Mouse (Mus musculus) midbrain, postnatal 0 days (tissue): ENCODE data around the gene Vwa5a. TPM values are rescaled to one million over a fixed set of nuclear protein-coding genes. Genes with fewer than 3 reads are reported as not detected.

ENCODE experiments used
- ATAC-seq: fragments of 200-750 bp; cut with Nextera tagmentation; 2 replicates; pipeline ENCODE4 v1.8.0; 2017; ENCODE audit warnings: moderate number of reproducible peaks, mild to moderate bottlenecking, moderate TSS enrichment, moderate library complexity; ENCODE audit not compliant: low FRiP score
- DNase-seq: peaks from one replicate; pipeline ENCODE4 v3.0.0-alpha.2; 2015; ENCODE audit warnings: low spot score
- H3K27ac ChIP-seq: fragments of 300-500 bp; sonication (generic); 2 replicates; pipeline ENCODE4 v1.5.1; 2014; ENCODE audit warnings: low read depth, mild to moderate bottlenecking, low read length, mixed read lengths
- H3K27me3 ChIP-seq: fragments of 300-500 bp; sonication (generic); 2 replicates; pipeline ENCODE4 v1.6.1; 2014; ENCODE audit warnings: low read length, control low read depth, mixed read lengths; ENCODE audit not compliant: insufficient read depth
- H3K36me3 ChIP-seq: fragments of 300-500 bp; sonication (generic); 2 replicates; pipeline ENCODE4 v1.6.1; 2014; ENCODE audit warnings: low read length, control low read depth, mixed read lengths; ENCODE audit not compliant: insufficient read depth
- H3K4me1 ChIP-seq: fragments of 300-500 bp; sonication (generic); 2 replicates; pipeline ENCODE4 v1.6.1; 2014; ENCODE audit warnings: mild to moderate bottlenecking, control low read depth, antibody characterized with exemption, low read length, mixed read lengths; ENCODE audit not compliant: insufficient read depth
- H3K4me2 ChIP-seq: fragments of 300-500 bp; sonication (generic); 2 replicates; pipeline ENCODE4 v1.6.1; 2014; ENCODE audit warnings: low read depth, mild to moderate bottlenecking, low read length, mixed read lengths; ENCODE audit not compliant: poor library complexity, severe bottlenecking
- H3K4me3 ChIP-seq: fragments of 300-500 bp; sonication (generic); 2 replicates; pipeline ENCODE4 v1.5.1; 2014; ENCODE audit warnings: low read depth, mild to moderate bottlenecking, low read length, moderate library complexity
- H3K9ac ChIP-seq: fragments of 300-500 bp; sonication (generic); replicated peaks from 2 replicates; pipeline ENCODE4 v1.6.1; 2014; ENCODE audit warnings: mild to moderate bottlenecking, low read length, moderate library complexity, mixed read lengths; ENCODE audit not compliant: poor library complexity, severe bottlenecking
- H3K9me3 ChIP-seq: fragments of 300-500 bp; sonication (generic); 2 replicates; pipeline ENCODE4 v1.6.1; 2016; ENCODE audit warnings: low read length, control low read depth
- CTCF ChIP-seq: IDR thresholded peaks from 2 replicates; pipeline ENCODE4 v1.5.1; 2016; ENCODE audit warnings: antibody characterized with exemption, mild to moderate bottlenecking
- WGBS: fragments of 180-500 bp; shearing (Covaris S2); extraction: QIAGEN DNeasy Blood & Tissue Kit; methylation state at CpG from one replicate; pipeline ENCODE4 v1.1.7; 2014; 5-methylcytosine and 5-hydroxymethylcytosine counted together
- polyA plus RNA-seq: library from polyadenylated mRNA; unstranded; fragments of >200 nt; fragmentation: Nextera tagmentation; extraction: Ambion mirVana; gene quantifications from 2 replicates; pipeline ENCODE4 v1.2.1, GENCODE M21; 2015
- total RNA-seq: library from RNA; depleted of rRNA; stranded (reverse); fragments of >200 nt; gene quantifications from 2 replicates; pipeline ENCODE4 v1.2.3, GENCODE M21; 2014; rRNA removed

Vwa5a gene
- total RNA-seq (9.9 and 11.3 TPM in 2 replicates), polyA plus RNA-seq (5.5 and 6.0 TPM in 2 replicates)

DNA sequence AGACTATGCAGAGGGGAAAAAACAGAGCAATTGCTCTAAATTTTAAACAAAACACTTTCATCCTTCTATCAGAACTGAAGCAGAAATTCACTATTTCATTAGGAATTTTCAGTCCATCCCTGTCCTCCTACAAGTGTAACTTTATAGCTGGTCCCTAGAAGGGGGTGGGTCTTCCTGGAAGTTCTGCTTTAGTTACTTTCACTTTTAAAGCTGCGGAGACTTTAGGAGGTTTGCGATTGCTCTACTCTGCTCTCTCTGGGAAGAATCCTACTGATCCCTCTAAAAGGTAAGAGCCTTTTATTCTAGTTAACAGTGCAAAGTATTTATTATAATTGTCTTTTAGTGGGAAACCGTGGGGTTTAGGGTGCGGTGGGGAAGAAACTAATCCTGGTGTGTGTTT is at the start of gene Vwa5a:
Gene Vwa5a (plus strand): TSS at position 167 of the 400 bp plus-strand sequence.
- Histone ChIP-seq H3K27me3 (no peaks in the 10 kb centered on the region), H3K4me3 (peak within 1 kb of the TSS; percentile 40), H3K9me3 (no peaks in the 10 kb centered on the region), H3K4me1 (no peaks in the 10 kb centered on the region), H3K27ac (no peak within 1 kb of the TSS), H3K36me3 (no peaks in the 10 kb centered on the region), H3K4me2 (peak within 1 kb of the TSS; percentile 48), H3K9ac (no peak within 1 kb of the TSS; the same call in 1 of the 2 replicates)
- peak; percentile 62 for DNase-seq
- TF ChIP-seq CTCF, result no peak
- 4% methylated on average over 4 of the region's 4 CpGs for WGBS
- no peak for ATAC-seq

DNA sequence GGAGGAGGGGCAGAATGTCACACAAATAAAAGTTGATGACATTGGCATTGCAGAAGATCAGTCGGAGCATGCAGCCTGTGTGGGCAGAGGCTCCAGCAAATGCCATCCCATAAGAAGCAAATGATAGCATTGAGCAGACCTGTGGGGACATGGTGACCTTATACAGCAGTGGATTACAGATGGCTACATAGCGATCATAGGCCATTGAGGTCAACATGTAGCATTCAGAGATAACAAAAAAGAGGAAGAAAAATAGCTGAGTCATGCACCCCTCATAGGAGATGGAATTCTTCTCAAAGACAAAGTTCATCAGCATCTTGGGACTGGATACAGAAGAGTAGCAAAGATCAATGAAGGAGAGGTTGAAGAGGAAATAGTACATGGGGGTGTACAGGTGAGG is 45.2 kb upstream of the Vwa5a start:
- H3K36me3 ChIP-seq, result no peaks in the 10 kb centered on the region
- no peak for TF ChIP-seq CTCF
- H3K9me3 ChIP-seq, result no peaks in the 10 kb centered on the region
- DNase-seq, result no peak
- no peaks in the 10 kb centered on the region for H3K4me1 ChIP-seq
- no peak for ATAC-seq
- H3K4me2 ChIP-seq, result no peak overlapping the region
- no peak overlapping the region for H3K9ac ChIP-seq
- 91% methylated on average over 2 of the region's 2 CpGs for WGBS
- H3K4me3 ChIP-seq, result no peak overlapping the region
- H3K27me3 ChIP-seq, result no peaks in the 10 kb centered on the region
- H3K27ac ChIP-seq, result no peak overlapping the region

DNA sequence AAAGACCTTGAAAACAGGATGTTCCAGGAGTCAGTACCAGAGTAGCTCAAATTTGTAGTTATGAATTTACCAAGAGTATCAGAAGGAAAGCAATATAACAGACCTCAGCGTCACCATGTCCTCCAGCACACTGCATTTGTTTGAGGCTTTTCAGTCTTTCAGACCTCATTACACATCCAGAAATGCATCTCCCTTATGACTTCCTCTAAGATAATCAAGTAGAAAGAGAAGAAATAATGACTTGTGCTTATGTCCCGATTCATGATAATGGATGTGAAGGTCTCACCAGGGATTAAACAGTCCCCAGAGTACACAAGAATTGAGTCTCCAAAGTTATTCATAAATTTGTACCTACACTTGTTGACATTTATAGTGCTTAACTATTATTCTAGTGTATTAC is 43.6 kb upstream of the Vwa5a start, which contains the start of gene Olfr918:
Gene Olfr918 (minus strand): TSS at position 101 of the 400 bp plus-strand sequence.
- no peaks in the 10 kb centered on the region for H3K4me1 ChIP-seq
- no peaks in the 10 kb centered on the region for H3K9me3 ChIP-seq
- no peak within 1 kb of the TSS for H3K4me3 ChIP-seq
- no peaks in the 10 kb centered on the region for H3K27me3 ChIP-seq
- no peak for ATAC-seq
- no peak for TF ChIP-seq CTCF
- no peak for DNase-seq
- 86% methylated on average over 2 of the region's 2 CpGs for WGBS
- no peaks in the 10 kb centered on the region for H3K36me3 ChIP-seq
- H3K27ac ChIP-seq, result no peak within 1 kb of the TSS
- no peak within 1 kb of the TSS for H3K4me2 ChIP-seq
- no peak within 1 kb of the TSS for H3K9ac ChIP-seq

DNA sequence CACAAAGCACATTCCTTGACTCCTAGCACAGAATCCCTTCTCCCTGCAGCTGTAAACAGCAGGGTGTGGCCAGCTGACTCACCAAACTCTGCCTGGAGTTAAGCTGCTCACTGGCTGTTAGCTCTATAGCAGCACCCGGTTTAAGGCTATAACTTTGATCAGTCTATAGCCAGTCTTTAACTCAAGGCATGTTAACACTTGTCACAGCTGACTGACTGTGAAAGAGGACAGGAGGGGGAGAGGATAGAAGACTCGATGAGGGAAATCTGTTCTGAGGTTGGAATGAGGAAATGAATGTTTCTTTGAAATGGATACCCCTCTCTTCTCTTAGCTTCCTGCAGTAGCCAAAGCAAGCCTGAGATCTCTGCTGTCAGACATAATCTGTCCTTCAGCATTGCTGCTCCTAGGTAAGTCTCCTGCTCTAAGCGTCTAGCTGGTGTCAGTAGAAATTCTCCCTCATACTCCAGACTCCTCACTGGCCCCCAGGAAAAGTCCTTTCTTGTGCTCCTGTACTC is 916 bp downstream of the Vwa5a start:
- WGBS, result 2% methylated on average over 3 of the region's 3 CpGs
- ATAC-seq, result no peak

DNA sequence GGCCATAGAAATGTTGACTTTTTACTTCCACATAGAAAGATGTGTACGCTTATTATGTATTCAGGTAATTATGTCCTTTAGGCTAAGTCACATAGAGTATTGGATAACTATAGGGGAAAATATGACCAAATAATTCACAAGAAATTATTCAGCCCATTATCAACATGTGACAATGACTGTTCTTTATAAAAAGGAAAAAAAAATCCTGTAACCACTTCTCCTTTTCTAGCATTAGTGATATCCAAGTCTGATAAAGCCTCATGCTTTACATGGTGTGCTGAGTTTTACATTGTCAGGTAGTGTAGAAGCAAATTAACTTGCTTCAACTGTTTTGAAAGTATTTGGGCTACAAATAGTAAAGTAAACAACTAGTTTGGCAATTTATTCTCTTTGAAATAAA is 6.0 kb downstream of the Vwa5a start:
- Histone ChIP-seq H3K9me3 (no peaks in the 10 kb centered on the region), H3K4me2 (no peak overlapping the region), H3K4me3 (no peak overlapping the region), H3K27ac (no peak overlapping the region), H3K27me3 (no peaks in the 10 kb centered on the region), H3K36me3 (no peaks in the 10 kb centered on the region), H3K9ac (no peak overlapping the region), H3K4me1 (no peaks in the 10 kb centered on the region)
- WGBS, result 98% methylated on average over 1 of the region's 1 CpGs
- no peak for TF ChIP-seq CTCF
- ATAC-seq (no peak), DNase-seq (no peak)

More for the DNA sequence above, 916 bp downstream of the Vwa5a start:
- no peak overlapping the region for H3K27ac ChIP-seq
- H3K27me3 ChIP-seq, result no peaks in the 10 kb centered on the region
- TF ChIP-seq CTCF, result no peak
- H3K9me3 ChIP-seq, result no peaks in the 10 kb centered on the region
- H3K9ac ChIP-seq, result no peak overlapping the region
- no peak for DNase-seq
- peak overlapping the region; percentile 48 for H3K4me2 ChIP-seq
- no peaks in the 10 kb centered on the region for H3K4me1 ChIP-seq
- H3K4me3 ChIP-seq, result peak overlapping the region; percentile 40
- no peaks in the 10 kb centered on the region for H3K36me3 ChIP-seq

DNA sequence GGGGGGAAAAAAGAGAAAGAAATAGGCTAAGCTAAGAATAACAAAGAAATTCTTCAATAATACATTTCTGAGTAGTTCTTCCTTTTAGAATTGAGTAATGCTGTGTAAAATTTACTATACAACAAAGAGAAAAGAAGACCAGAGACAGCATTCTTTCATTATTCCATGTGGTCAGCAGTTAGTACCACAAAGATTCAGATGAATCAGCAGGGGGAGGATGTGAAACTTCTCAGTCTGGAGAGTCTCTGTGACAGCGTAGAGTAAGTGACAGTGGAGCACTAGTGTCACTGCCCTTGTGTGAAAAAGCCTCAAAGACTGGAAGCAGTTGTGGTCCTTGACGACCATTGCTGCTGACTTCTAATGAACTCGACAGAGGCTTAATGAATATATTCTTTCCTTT is 10.2 kb downstream of the Vwa5a start:
- no peak overlapping the region for H3K27ac ChIP-seq
- TF ChIP-seq CTCF, result no peak
- 74% methylated on average over 3 of the region's 3 CpGs for WGBS

More for the DNA sequence above, 10.2 kb downstream of the Vwa5a start:
- H3K4me3 ChIP-seq, result no peak overlapping the region
- DNase-seq (peak; percentile 3), ATAC-seq (no peak)
- H3K4me2 ChIP-seq, result no peak overlapping the region
- H3K9me3 ChIP-seq, result no peaks in the 10 kb centered on the region
- H3K9ac ChIP-seq, result no peak overlapping the region
- H3K36me3 ChIP-seq, result no peaks in the 10 kb centered on the region
- no peaks in the 10 kb centered on the region for H3K4me1 ChIP-seq
- no peaks in the 10 kb centered on the region for H3K27me3 ChIP-seq
